Mouse (Mus musculus): Measurements from ENCODE around the gene Prss30.

Gene Prss30

DNA sequence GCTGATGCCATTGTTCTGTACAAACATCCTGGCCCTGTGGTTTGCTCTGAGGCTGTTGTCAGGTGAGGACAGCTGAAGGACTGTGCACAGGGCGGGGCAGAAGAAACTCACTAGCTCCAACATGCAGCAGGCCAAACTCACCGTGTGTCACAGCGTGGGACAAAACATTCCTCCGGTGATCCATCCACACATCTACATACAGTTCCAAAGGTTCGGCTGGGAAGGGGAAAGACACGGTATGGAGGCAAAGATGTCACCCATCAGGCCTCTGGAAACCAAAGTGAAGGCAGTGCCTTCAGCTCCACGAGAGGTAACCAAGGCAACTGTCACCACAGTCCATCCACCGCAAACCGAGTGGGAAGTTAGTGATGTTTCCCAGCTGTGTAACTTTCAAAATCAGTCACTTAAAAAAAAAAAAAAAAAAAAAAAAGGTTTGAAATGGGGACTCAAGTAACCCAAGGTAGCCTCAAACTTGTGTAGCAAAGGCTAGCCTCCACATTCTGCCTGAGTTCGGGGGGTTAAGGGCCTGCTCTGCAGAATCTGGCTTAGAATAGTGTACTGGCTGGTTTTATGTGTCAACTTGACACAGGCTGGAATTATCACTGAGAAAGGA lies at the start of gene Prss30:
TSS of gene Prss30 (minus strand) at position 270 of the 613 bp plus-strand sequence.
- DNase-seq (ENCODE audit: low spot score) = no peak

- DNase-seq (ENCODE audit: low spot score) = no peak
Observed at GRCm38 (mm10) chr17:24029477-24029876, 49.1 kb upstream of the Prss30 start.

GRCm38 (mm10) chr17:24021375-24022199 lies 41.2 kb upstream of the Prss30 start:
- DNase-seq (ENCODE audit: low spot score) = no peak

DNA sequence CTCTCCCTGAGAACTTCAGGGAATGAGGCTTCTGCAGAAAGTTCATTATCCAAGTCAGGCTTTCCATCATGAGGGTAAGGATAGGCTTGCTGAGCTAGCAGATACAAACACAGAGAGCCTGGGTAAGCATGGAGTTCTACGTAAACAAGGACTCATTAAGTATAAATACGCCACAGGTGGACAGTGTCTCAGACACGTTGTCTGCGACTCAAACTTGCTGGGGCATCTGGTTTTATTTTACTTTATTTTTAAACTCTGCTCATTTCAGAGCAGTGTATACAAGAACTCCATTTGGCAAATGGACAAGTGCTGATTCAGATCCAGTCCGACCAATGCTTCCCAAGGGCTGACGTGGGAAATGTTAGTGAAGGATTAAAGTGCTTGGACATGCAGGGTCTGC lies 40.3 kb upstream of the Prss30 start:
- no peak for DNase-seq (ENCODE audit: low spot score)

GRCm38 (mm10) chr17:24015727-24016126 lies 35.4 kb upstream of the Prss30 start:
- no peak for DNase-seq (ENCODE audit: low spot score)

DNA sequence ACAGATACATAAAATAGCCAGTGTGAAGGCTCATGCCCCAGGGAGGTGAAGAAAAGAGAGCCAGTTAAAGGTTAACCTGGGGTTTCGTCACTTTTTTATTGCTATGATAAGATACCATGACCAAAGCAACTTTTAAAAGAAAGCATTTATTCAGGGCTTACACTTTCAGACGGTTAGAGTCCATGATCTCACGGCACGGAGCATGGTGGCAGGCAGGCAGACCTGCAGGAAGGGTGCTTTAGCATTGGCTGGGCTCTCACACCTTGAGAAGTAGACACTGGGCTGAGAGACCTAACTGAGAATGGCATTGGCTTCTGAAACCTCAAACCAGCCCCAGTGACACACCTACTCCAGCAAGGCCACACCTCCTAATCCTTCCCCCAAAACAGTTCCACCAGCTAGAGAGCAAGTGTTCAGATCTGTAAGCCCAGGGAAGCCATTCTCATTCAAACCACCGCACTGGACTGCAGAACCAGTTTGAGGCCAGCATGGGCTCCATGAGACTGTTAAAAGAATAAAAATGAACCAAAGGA lies 34.1 kb upstream of the Prss30 start:
- no peak for DNase-seq (ENCODE audit: low spot score)

DNA sequence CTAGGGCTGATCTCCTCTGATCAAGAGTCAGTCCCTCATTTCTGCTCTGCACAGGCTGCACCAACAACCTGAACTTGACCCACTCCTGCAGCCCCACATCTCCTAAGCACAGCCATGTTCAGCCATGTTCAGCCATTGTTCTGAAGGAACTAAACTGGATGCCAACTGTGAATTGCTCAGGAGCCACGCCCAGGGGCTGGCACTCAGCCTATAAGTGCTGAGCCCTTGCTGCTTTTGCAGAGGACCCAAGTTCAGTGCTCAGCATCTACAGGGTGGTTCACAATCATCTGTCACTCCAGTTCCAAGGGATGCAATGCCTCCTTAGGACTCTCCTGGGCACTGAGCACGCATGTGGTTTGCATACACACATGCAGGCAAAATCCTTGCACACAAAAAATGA lies 32.6 kb upstream of the Prss30 start:
- DNase-seq (ENCODE audit: low spot score) = no peak

GRCm38 (mm10) chr17:24009617-24010016 lies 29.3 kb upstream of the Prss30 start:
- no peak for DNase-seq (ENCODE audit: low spot score)

- no peak for DNase-seq (ENCODE audit: low spot score)
Observed at GRCm38 (mm10) chr17:24008105-24008504, 27.7 kb upstream of the Prss30 start.

DNA sequence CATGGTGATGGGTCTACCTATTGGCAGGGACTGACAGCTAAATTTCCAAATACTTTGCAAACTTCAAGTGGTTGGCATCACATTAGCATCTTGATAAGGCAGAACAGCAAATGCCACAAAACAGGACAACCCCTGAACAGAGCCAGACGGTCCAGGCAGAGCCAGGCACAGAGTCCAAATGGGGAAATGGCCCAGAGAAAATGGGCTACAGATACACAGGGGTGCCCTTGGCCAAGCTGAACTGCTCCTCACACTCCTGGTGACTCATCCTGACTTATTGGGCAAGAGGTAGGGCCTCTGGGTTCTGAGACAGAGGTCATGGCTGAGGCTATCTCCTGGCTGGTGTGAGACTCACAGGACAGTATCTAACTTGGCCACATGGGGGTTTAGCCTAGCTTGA lies 27.0 kb upstream of the Prss30 start:
- DNase-seq (ENCODE audit: low spot score) = no peak

DNA sequence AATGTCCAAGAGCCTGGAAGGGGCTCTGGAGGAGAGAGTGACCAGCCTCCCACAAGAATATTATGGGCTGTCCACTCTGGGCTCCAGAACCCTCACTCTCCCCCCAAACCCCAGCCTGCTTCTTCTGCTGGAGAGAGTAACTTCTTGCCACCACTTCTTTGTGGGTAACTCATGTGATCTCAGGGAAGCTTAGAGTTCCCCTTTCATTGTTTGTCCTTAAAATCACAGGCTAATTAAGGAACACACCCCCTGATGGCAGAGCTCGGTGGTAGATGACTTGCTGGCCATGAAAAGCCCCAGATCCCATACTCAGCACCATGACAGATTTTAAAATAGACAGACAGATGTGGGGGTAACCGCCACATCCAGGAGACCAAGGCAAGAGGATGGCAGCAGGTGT lies 26.6 kb upstream of the Prss30 start:
- no peak for DNase-seq (ENCODE audit: low spot score)

DNA sequence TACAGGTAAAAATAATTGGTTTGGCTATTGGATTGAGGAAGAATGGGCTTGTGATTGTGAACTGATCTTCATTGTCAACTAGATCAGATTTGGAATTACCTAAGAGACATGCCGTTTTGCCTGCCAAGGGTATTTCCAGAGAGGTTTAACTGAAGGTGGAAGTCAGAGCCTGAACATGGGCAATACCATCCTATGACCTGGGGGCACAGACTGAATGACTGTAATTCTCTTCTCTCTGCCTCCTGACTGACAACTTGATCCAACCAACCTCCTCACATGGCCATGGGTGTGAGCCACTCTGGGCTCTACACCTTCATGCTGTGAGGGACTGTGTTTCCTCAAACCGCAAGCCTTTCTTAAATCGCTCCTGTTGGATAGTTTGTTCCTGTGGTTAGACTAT lies 24.7 kb upstream of the Prss30 start:
- DNase-seq (ENCODE audit: low spot score) = no peak

- no peak for DNase-seq (ENCODE audit: low spot score)
Observed at GRCm38 (mm10) chr17:24004071-24004665, 23.8 kb upstream of the Prss30 start.

GRCm38 (mm10) chr17:24000404-24000803 lies 20.0 kb upstream of the Prss30 start:
- peak; percentile 66 for DNase-seq (ENCODE audit: low spot score)

DNA sequence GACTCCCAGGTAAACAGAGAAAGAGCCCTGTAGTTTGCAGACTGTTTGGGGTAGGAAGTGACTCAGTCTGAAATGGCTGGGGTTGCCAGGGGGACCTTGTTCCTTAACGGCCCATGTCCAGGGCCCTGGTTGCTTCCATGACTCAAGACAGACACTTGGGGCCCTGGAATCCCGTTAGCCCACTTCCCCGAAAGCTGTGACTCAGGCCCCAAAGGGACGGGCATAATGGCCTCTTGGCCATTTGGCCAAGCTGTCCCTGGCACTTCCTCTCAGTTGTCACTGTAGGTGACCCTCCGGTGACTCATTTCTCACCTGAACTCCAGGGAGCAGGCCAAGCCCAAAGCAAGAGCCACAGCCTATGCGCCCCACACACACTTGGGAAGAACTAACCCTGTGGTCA lies 18.0 kb upstream of the Prss30 start:
- no peak for DNase-seq (ENCODE audit: low spot score)

- DNase-seq (ENCODE audit: low spot score) = no peak
Observed at GRCm38 (mm10) chr17:23997901-23998300, 17.5 kb upstream of the Prss30 start, which contains the start of gene Prss22. Gene Prss22 (minus strand): TSS chr17:23998100.

DNA sequence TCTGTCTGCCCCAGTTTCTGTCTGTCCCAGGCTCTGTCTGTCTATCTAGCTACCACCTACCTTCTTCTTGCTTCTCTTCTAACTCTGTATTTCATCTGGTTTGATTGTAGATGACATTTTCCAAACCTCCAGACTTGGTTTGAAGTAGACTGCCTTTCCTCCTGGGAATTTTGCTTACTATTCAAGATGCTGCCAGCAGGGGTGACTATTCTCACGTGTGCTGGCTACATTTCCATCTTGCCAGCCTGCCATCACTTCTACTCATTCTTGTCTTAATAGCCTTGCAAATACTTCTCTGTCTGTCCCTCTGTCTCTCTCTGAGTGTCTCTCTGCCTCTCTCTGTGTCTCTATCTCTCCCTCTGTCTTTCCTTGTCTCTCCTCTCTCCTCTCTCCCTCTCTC lies 15.1 kb upstream of the Prss30 start:
- no peak for DNase-seq (ENCODE audit: low spot score)

- DNase-seq (ENCODE audit: low spot score) = no peak
Observed at GRCm38 (mm10) chr17:23994667-23995066, 14.3 kb upstream of the Prss30 start.

DNA sequence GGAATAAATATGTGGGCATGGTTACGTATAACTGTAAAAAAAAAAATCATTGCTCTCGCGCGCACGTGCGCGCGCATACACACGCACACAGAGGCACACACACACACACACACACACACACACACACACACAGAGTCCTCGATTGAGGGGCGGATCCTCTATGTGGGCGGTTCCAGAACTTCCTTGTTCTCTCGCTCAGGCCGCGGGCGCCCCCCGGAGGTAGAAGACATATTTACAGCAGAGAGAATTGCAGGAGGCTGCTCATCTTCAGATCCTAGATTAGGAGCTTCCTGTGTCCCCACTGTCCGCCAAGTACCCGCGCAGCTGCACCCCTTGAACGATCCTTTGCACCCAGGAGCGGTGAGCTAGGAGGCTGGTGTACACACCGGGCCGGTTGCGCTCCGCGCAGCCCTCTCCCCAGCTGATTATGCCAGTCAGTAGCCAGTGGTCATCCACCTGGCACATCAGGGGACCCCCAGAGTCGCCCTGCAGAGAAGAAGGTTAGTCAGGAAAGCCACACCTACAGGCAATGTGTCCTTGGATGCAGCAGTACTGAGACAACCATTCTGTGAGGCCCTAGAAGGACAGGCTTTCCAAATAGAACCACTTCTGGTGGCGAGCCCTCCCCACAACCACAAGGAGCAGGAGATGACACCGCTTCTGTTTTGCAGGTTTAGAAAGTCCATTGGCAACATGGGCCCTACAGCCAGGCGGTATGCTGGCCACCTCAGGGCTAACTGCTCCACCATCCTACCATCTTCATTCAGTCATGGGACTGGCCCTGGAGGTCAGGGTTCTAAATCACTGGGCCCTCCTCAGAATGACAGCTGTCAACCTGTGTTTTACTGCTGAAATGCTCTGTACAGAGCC lies 13.4 kb upstream of the Prss30 start:
- DNase-seq (ENCODE audit: low spot score) = peak; percentile 90

DNA sequence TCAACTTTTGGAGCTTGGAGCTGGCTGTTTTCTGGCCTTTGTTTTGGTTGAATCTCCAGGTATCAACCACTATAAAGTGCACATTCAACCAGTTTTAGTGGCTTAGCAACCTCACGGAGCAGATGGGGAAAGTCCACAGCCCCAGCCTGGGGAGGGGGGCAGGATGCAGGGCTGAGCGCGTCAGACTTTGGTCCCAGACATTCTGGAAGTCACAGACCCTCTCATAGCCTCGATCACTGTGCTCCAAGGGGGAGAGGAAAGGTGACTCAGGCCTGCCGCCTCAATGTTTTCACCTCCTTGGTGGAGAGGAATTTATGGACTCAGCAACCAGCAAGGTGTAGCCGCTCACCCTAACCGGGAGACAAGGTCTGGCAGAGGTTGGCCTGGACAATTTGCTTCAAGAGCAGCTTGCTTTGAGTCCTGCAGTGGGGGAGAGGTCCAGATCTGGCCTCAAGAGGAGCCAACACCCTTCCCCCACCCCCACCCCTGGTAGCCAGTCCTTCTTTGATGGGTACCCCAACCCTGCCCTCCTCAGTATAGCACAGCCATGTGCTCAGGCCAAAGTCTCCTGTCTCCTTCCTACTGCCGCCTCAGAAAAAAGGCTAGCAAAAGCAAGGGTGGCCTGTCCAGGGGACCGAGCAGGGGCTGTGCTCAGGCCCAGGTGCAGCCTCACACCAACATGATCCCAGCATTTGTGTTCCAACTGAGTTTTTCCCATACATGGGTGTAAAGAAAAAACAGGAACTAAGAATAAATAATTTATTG lies 12.6 kb upstream of the Prss30 start:
- DNase-seq (ENCODE audit: low spot score) = no peak

GRCm38 (mm10) chr17:23989802-23990201 lies 9.4 kb upstream of the Prss30 start:
- no peak for DNase-seq (ENCODE audit: low spot score)
